Mouse (Mus musculus): ENCODE results near the gene 4930402F06Rik. TPM values are rescaled to one million over a fixed set of nuclear protein-coding genes. Genes with fewer than 3 reads are reported as not detected.
A peak's percentile ranks its signal among the peaks of the same experiment; 100 is the strongest.

The 4930402F06Rik gene
- polyA plus RNA-seq, 1 experiment from 2014 or later, result not detected

- peak; percentile 99 for ATAC-seq
Observed at GRCm38 (mm10) chr2:35336388-35337280, 60.3 kb downstream of the 4930402F06Rik start, which contains the start of gene Stom. Stom (minus strand) TSS chr2:35336976.

DNA sequence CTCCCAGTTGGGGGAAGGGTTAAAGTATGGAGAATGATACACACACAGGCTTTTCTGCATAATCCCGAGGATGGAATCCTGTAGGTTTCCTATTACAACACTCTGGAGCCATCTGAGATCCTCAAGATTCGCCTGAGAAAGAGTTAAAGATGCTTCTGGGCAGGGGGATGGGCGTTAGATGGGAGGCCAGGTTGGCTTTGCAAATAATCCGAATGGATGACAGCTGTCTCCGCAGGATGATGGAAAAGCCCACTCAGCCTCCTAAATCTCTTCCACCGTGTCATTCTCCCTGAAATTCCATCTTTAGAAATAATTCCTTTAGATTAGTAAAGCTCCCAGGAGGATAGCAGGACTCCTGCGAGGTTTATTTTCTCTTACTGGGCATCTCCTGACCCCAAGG is 61.4 kb downstream of the 4930402F06Rik start:
- peaks cover 22% of the 10 kb centered on the region for H3K4me1 ChIP-seq (replicated peaks)
- WGBS, result 9% methylated on average over 7 of the region's 7 CpGs
- no peaks in the 10 kb centered on the region for H3K27me3 ChIP-seq (replicated peaks)
- H3K9me3 ChIP-seq, result no peaks in the 10 kb centered on the region
- no peak for ATAC-seq
- peak overlapping the region; percentile 94 for H3K4me2 ChIP-seq (replicated peaks)
- no peaks in the 10 kb centered on the region for H3K36me3 ChIP-seq
- 0 out of 2 replicates have a peak overlapping the region, but pooled peaks have one; percentile 92 for H3K27ac ChIP-seq
- peak overlapping the region; percentile 79 for H3K4me3 ChIP-seq (replicated peaks)
- peak overlapping the region; percentile 80 for H3K9ac ChIP-seq

More at GRCm38 (mm10) chr2:35336388-35337280, 60.3 kb downstream of the 4930402F06Rik start, which contains the start of gene Stom:
- peak within 1 kb of the TSS; percentile 94 for H3K4me2 ChIP-seq (replicated peaks)
- H3K9ac ChIP-seq, result peak within 1 kb of the TSS; percentile 80
- WGBS, result under 1% methylated on average over 45 of the region's 45 CpGs
- no peaks in the 10 kb centered on the region for H3K36me3 ChIP-seq
- peaks cover 22% of the 10 kb centered on the region for H3K4me1 ChIP-seq (replicated peaks)
- peak within 1 kb of the TSS; percentile 79 for H3K4me3 ChIP-seq (replicated peaks)
- H3K9me3 ChIP-seq, result no peaks in the 10 kb centered on the region
- peak within 1 kb of the TSS; percentile 92 for H3K27ac ChIP-seq
- H3K27me3 ChIP-seq (replicated peaks), result no peaks in the 10 kb centered on the region

- no peaks in the 10 kb centered on the region for H3K36me3 ChIP-seq
- no peak for ATAC-seq
- no peaks in the 10 kb centered on the region for H3K9me3 ChIP-seq
- no peak overlapping the region for H3K4me2 ChIP-seq (replicated peaks)
- no peaks in the 10 kb centered on the region for H3K27me3 ChIP-seq (replicated peaks)
- no peak overlapping the region for H3K27ac ChIP-seq
- peaks cover 22% of the 10 kb centered on the region for H3K4me1 ChIP-seq (replicated peaks)
- no peak overlapping the region for H3K4me3 ChIP-seq (replicated peaks)
- H3K9ac ChIP-seq, result no peak overlapping the region
Observed at GRCm38 (mm10) chr2:35333670-35334069, 63.3 kb downstream of the 4930402F06Rik start.

DNA sequence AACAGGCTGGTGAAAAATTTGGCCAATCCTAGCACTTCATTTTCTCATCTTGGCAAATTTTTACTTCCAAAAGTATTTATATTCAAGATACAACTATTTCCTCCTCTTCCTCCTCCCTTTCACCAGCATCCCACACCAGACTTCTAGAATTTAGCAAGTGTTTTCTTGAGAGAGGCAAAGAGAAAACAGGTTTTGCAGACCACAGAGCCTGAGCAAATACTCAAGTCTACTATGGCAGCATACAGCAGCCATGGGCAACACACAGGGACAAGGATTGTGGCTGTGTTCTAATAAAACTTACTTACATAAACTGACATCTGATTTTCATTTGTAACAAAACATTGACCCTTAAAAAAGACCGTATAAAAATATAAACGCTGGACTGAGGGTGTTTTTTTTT is 65.8 kb downstream of the 4930402F06Rik start:
- no peak overlapping the region for H3K9ac ChIP-seq
- no peaks in the 10 kb centered on the region for H3K36me3 ChIP-seq
- 0 out of 2 replicates have a peak, but pooled peaks cover 11% of the 10 kb centered on the region for H3K4me1 ChIP-seq (replicated peaks)
- H3K4me2 ChIP-seq (replicated peaks), result no peak overlapping the region
- H3K27ac ChIP-seq, result no peak overlapping the region
- no peak for ATAC-seq
- no peak overlapping the region for H3K4me3 ChIP-seq (replicated peaks)
- H3K27me3 ChIP-seq (replicated peaks), result no peaks in the 10 kb centered on the region
- WGBS, result 60% methylated on average over 2 of the region's 2 CpGs
- no peaks in the 10 kb centered on the region for H3K9me3 ChIP-seq

GRCm38 (mm10) chr2:35329061-35329460 is 67.9 kb downstream of the 4930402F06Rik start:
- Histone ChIP-seq H3K4me1 (replicated peaks) (0 out of 2 replicates have a peak, but pooled peaks cover 4% of the 10 kb centered on the region), H3K9ac (no peak overlapping the region), H3K4me2 (replicated peaks) (no peak overlapping the region), H3K9me3 (no peaks in the 10 kb centered on the region), H3K36me3 (no peaks in the 10 kb centered on the region), H3K27ac (no peak overlapping the region), H3K27me3 (replicated peaks) (no peaks in the 10 kb centered on the region), H3K4me3 (replicated peaks) (no peak overlapping the region)
- WGBS, result 70% methylated on average over 2 of the region's 2 CpGs
- no peak for ATAC-seq

- H3K9me3 ChIP-seq, result no peaks in the 10 kb centered on the region
- 45% methylated on average over 11 of the region's 11 CpGs for WGBS
- ATAC-seq, result no peak
- no peak overlapping the region for H3K4me3 ChIP-seq (replicated peaks)
- no peak overlapping the region for H3K27ac ChIP-seq
- no peaks in the 10 kb centered on the region for H3K27me3 ChIP-seq (replicated peaks)
- no peak overlapping the region for H3K9ac ChIP-seq
- H3K4me1 ChIP-seq (replicated peaks), result 0 out of 2 replicates have a peak, but pooled peaks cover 4% of the 10 kb centered on the region
- H3K36me3 ChIP-seq, result no peaks in the 10 kb centered on the region
- no peak overlapping the region for H3K4me2 ChIP-seq (replicated peaks)
Observed at GRCm38 (mm10) chr2:35328064-35328792, 68.7 kb downstream of the 4930402F06Rik start.

GRCm38 (mm10) chr2:35327583-35327982 is 69.4 kb downstream of the 4930402F06Rik start:
- H3K4me2 ChIP-seq (replicated peaks), result no peak overlapping the region
- 57% methylated on average over 10 of the region's 10 CpGs for WGBS
- no peak overlapping the region for H3K9ac ChIP-seq

DNA sequence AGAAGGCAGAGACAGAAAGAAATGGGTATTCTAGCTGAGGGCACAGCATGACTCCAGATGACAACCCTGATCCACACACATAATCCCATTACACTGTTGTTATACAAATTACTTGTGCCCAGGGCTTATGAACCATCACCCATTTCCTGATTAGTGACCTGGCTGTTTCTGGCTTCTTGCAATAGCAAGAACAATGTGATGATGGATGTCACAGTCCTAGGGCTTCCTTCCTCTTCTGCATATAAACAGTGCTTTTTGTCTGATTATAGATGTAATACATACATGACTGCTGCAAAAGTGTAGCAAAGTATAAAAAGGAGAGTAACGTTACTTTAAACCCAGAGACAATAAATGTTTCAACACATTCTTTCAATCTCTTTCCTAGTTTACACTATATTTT is 70.0 kb downstream of the 4930402F06Rik start:
- ATAC-seq, result no peak
- Histone ChIP-seq H3K4me3 (replicated peaks) (no peak overlapping the region), H3K9me3 (no peaks in the 10 kb centered on the region), H3K36me3 (no peaks in the 10 kb centered on the region), H3K9ac (no peak overlapping the region), H3K4me2 (replicated peaks) (no peak overlapping the region), H3K4me1 (replicated peaks) (no peaks in the 10 kb centered on the region), H3K27ac (no peak overlapping the region), H3K27me3 (replicated peaks) (no peaks in the 10 kb centered on the region)
- WGBS, result 58% methylated on average over 1 of the region's 1 CpGs

More at GRCm38 (mm10) chr2:35327583-35327982, 69.4 kb downstream of the 4930402F06Rik start:
- H3K27me3 ChIP-seq (replicated peaks), result no peaks in the 10 kb centered on the region
- H3K4me3 ChIP-seq (replicated peaks), result no peak overlapping the region
- ATAC-seq, result no peak; the same call in 1 of the 2 replicates
- H3K9me3 ChIP-seq, result no peaks in the 10 kb centered on the region
- H3K36me3 ChIP-seq, result no peaks in the 10 kb centered on the region
- H3K27ac ChIP-seq, result no peak overlapping the region
- no peaks in the 10 kb centered on the region for H3K4me1 ChIP-seq (replicated peaks)

DNA sequence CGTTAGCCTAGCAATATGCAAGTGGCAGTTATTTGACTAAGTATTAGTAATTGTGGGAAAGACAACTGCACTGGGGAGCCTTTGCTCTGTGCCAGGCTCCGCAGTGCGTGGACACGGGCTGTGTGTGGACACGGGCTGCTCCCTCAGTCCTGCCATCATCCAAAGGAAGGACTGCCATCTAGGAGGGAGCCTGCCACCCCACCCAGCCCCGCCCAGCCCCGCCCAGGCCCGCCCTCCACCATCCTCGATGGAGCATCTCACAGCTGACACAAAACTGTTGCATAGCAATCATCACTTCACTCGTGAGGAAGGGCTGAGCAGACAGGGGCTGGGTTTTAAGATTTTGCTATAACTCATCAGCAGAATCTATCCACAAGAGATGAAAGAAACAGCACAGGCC is 71.0 kb downstream of the 4930402F06Rik start:
- Histone ChIP-seq H3K9me3 (no peaks in the 10 kb centered on the region), H3K27me3 (replicated peaks) (no peaks in the 10 kb centered on the region), H3K36me3 (no peaks in the 10 kb centered on the region), H3K4me2 (replicated peaks) (no peak overlapping the region), H3K4me3 (replicated peaks) (no peak overlapping the region), H3K4me1 (replicated peaks) (no peaks in the 10 kb centered on the region), H3K9ac (no peak overlapping the region), H3K27ac (no peak overlapping the region)
- WGBS, result 64% methylated on average over 10 of the region's 10 CpGs
- ATAC-seq, result no peak

Other genes starting within 250 kb of the 4930402F06Rik start
- gene Rab14, start 196.1 kb downstream of the 4930402F06Rik start, polyA plus RNA-seq (2015; fragmentation: Nextera tagmentation; extraction: Ambion mirVana), result 292 and 338 TPM in 2 replicates
- gene Gsn, start 140.8 kb downstream of the 4930402F06Rik start, polyA plus RNA-seq (2015; fragmentation: Nextera tagmentation; extraction: Ambion mirVana), result 167 and 170 TPM in 2 replicates
- gene Stom, start 60.2 kb downstream of the 4930402F06Rik start, polyA plus RNA-seq (2015; fragmentation: Nextera tagmentation; extraction: Ambion mirVana), result 62.7 and 70.0 TPM in 2 replicates
- not detected in 2 replicates for gene 4930568D16Rik, start 29.4 kb downstream of the 4930402F06Rik start, polyA plus RNA-seq (2015; fragmentation: Nextera tagmentation; extraction: Ambion mirVana)
- 18.0 and 18.5 TPM in 2 replicates for gene Ggta1, start 66.1 kb upstream of the 4930402F06Rik start, polyA plus RNA-seq (2015; fragmentation: Nextera tagmentation; extraction: Ambion mirVana)
- gene Dab2ip, start 161.1 kb upstream of the 4930402F06Rik start, polyA plus RNA-seq (2015; fragmentation: Nextera tagmentation; extraction: Ambion mirVana), result 52.7 and 54.9 TPM in 2 replicates